Mouse (Mus musculus): ENCODE results near the gene Mfsd4b3. TPM values are rescaled to one million over a fixed set of nuclear protein-coding genes. Genes with fewer than 3 reads are reported as not detected.
"Not testable (repeated sequence)": the region's sequence is repeated elsewhere in the genome, so short reads cannot be mapped to it uniquely, and the experiment has no call there.

Gene Mfsd4b3
- total RNA-seq (2021): 1 to 10 TPM; 5.3 to 6.7 TPM

DNA sequence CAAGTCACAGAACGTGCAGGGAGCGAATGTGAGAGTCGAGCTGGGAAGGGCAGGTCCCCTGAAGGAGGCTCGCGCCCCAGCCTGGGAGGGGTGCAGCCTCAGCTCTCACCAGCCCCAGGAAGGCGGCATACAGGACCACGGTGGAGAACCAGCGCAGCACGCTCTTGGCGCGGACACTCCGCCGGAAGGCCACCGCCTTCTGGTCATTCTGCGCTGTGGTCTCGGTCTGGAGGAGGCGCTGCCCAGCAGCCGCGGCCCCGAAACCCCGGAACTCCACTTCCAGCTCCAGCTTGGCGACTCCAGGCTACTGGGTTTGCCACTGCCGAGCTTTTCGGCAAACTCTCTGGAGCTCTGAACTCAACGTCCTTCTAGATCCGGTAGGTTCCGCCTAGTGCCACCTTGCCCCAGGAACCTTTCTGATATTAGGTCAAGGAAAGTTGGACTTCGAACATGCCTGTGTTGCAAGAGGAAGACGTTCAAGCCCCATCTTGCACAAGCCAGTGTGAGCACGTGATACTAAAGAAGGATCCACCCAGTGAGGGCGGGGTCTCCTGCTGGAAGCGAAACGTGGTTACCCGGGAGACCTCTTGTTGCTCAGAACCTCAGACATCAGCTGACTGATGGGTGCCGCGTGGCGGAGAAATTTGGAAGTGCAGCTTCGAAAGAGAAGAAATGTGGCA is at the start of gene Mfsd4b3:
TSS of gene Mfsd4b3 (minus strand) at position 393 of the 680 bp plus-strand sequence.
- peak; percentile 90 to 93 for DNase-seq
- intact Hi-C loops (cut with DNase I): loop anchor here (2.0 to 5.0 kb wide), 4 partner anchors 61 to 789 kb away; partner anchors contain the start of gene Mfsd4b4

DNA sequence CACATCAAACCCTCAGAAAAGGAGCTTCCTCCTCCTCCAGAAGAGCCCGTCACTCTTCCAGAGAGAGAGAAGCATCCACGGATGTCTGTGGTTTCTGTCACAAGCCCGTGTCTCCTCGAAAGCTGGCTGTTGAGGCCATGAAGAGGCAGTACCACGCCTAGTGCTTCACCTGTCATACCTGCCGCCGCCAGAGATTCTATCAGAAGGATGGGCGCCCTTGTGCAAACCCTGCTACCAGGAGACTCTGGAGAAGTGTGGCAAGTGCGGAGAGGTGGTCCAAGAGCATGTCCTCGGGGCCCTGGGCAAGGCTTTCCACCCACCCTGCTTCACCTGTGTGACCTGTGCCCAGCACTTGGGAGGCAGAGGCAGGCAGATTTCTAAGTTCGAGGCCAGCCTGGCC is 49.6 kb upstream of the Mfsd4b3 start:
- intact Hi-C loops (cut with DNase I): no loop called here
- no peak for DNase-seq

DNA sequence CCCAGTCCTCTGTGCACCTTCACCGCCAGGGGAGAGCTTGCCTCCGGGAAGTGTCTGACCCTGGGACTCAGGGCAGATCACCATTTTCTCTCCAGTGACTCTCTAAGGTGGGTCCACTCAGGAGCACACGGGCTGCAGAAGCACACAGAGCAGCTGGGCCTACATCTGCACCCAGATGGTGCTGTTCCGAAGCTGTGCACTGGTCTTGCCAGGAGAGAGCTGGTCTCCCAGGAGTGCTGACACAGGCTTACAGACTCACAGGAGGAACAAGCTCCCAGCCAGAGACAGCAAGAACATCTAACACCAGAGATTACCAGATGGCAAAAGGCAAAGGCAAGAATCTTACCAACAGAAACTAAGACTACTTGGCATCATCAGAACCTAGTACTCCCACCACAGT is 48.9 kb upstream of the Mfsd4b3 start:
- intact Hi-C loops (cut with DNase I); DNase-seq: not testable (repeated sequence)

DNA sequence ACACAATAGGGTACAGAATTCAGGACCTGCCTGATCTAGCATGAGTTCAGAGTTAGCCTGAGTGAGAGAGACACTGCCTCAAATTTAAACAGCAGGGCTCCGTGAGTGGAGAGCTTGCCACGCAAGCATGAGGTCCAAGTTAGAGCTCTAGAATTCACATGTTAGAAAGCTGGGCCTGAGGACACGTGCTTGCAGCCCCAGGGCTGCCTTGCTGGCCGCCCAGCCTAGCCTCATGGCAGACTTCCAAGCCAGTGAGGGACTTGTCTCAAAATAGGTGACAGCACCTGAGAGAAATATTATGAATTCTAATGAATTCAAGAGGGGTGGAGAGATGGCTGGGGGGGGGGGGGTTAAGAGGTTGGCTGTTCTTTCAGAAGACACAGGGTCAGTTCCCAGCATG is 48.0 kb upstream of the Mfsd4b3 start:
- DNase-seq: no peak
- intact Hi-C loops (cut with DNase I): no loop called here

DNA sequence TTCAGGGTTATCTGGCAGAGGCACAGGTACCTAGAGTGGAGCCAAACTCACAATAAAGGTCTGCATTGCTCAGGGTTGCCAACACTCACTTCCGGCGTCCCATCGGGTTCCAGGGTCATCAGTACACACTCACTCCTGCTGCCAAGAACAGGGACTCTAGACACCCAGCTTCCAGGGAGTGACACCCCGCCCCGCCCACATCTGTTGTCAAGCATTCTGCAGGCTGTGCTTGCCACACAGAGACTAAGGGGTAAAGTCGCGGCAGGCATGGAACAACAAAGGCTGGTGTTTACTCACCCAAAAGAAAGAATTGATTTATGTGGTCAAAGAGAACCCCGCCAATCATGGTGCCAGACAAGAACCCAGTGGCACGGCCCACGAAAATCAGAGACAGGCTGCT is 47.0 kb upstream of the Mfsd4b3 start:
- intact Hi-C loops (cut with DNase I): no loop called here

DNA sequence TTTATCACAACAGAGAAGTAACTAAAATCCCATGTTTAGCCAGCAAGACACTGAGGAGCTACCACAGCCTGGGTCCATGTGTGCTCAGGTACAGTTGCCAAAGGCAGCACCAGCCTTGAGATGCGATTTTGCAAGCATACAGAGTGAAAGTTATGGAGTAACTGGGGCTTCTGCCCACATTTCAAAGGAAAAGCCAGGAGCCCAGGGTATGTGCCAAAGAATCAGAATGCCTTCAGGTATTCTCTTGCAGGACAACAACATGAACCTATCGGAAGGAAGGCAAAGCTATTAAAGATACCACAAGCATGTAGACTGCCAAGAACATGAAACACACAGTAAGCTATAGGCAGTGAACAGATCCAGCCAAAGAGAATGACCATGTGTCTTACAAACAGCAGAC is 40.8 kb upstream of the Mfsd4b3 start:
- intact Hi-C loops (cut with DNase I): no loop called here
- DNase-seq: no peak

More for the DNA sequence above, 47.0 kb upstream of the Mfsd4b3 start:
- DNase-seq: no peak

DNA sequence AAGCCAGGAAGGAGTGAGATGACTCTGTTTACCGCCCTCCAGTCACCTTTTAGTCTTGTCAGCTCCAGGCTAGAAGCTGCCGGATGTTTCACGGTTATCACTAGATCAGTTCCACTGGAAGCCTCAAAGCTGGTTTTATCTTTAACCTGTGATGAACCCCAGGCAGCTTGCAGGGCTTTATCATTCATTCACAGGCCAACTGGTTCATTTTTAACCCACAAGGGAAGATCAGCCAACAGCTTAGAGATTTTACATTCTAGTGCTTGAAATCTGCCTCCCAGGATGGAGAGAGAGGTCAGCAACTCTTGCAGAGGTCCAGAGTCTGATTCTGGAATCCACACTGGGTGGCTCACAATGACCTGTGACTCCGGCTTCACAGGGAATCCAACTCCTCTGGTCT is 31.2 kb upstream of the Mfsd4b3 start:
- DNase-seq: no peak
- intact Hi-C loops (cut with DNase I): no loop called here

DNA sequence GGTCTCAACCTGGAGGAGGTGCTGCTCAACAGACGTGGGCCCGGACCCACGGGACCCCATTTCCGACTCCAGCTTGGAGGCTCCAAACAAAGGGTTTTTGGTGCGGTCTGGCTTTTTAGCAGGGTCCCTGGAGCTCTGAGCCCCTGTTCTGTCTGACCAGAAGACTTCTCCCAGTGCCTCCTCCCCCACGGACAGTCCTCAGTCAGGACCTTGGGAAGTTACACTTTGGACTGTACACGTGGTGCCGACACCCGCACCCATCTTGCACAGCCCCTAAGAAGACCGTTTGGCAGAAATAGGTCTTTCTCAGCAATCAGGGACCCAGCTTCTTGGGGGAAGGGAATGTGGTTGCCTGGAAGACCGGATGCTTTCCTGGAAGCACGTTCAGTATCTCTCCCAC is 26.5 kb upstream of the Mfsd4b3 start, which contains the start of gene Mfsd4b5:
TSS of gene Mfsd4b5 (minus strand) at position 181 of the 400 bp plus-strand sequence.
- intact Hi-C loops (cut with DNase I): no loop called here
- no peak for DNase-seq

DNA sequence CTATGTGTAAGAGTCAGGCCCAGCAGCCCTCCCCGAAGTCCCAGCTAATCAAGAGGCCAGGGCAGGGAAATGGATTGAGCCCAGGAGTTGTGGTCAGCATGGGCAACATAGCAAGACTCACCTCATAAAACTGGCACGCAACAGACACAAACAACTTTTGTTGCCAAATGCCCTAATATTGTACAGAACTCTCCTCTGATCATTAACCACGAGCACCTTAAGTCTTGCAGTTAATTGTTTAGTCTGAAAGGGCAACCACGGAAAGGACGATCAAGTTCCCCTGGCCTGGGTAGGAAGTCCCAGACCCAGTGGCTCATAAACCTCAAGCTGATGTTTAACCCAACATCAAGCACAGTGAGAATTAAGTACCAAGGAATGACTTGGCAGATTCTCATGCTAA is 22.7 kb upstream of the Mfsd4b3 start:
- intact Hi-C loops (cut with DNase I): no loop called here
- DNase-seq: no peak

DNA sequence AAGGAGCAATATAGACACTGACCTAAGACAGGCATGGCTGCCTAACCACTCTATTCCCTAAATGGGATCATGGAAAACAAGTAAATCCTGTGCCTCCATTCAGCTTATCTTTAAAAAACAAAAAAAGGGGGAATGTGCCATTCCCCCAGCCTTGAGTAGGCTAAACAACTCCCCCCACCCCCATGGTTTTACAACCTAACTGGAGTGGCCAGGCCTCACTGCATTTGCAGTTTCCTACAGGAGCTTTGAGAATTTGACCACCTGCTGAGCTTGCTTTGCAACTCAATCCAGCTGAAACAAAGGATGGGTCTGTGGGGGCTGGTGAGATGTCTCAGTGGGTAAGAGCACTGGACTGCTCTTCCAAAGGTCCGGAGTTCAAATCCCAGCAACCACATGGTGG is 18.3 kb upstream of the Mfsd4b3 start:
- intact Hi-C loops (cut with DNase I): no loop called here
- DNase-seq: no peak

DNA sequence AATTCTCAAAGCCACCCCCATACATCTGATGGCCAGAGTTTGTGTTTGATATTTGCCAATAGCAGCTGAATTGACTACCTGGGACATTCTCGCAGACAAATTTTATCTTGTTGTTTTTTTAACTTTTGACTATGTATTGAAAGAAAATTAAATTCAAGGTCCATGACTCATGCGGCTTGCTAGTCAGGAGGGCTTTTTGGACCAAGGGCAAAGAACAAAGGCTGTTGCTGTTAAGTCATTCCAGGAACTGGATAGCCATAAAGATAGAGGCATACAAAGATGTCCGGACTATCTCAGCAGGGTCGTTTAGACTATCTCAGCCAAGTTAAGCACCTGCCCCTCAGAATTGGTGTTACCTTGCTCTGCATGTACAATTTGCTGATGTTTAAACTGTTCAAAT is 17.4 kb upstream of the Mfsd4b3 start:
- intact Hi-C loops (cut with DNase I): no loop called here
- no peak for DNase-seq

DNA sequence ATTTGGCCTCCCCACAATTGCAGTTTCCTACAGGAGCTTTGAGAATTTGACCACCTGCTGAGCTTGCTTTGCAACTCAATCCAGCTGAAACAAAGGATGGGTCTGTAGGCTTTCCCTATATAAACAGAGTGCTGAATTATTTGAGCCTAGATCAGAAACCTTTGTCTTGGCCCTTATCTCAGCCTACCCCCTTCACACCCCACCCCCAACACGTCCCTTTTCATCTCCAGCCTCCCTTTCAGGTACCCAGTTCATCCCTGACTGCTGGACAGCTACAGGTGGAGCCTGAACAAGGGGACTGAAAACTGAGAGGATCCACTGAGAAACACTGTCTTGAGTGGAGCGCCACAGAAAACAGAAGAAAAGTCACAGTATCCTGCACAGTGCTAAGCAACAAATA is 15.8 kb upstream of the Mfsd4b3 start:
- no peak for DNase-seq
- intact Hi-C loops (cut with DNase I): no loop called here

DNA sequence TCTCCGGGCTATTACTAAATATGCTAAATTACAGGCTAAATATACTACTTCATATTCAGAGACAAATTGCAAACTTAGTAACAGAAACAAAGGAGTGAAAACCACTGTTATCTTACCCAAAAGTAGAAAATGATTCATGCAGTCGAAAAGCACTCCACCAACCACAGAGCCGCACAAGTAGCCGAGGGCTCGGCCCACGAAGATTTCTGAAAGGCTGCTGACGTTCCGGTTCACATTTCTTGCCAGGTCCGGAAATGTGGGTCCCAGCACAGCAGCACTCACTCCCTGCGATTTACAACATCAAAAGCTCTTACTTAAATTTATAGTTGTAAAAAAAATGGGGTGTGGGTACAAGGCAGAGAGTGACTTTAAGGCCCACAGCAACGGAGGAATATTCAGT is 15.0 kb upstream of the Mfsd4b3 start:
- no peak for DNase-seq
- intact Hi-C loops (cut with DNase I): no loop called here

DNA sequence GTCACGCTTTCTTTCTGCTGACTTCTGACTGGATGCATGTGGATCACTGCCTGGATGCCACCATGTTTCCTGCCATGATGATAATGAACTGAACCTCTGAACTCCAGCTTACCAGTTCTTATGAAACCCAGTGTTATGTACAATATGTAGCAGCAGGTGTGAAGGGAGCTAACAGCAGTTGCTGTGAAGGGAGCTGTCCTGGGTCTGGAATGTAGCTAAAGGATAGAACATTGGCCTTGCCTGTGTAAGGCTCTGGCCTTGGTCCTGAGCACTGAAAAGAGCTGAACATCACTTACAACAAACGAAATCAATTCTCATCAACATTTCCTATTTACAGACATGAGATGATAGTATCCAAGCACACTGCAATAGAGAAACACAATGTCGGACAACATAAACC is 7.6 kb upstream of the Mfsd4b3 start:
- no peak for DNase-seq
- intact Hi-C loops (cut with DNase I): no loop called here

DNA sequence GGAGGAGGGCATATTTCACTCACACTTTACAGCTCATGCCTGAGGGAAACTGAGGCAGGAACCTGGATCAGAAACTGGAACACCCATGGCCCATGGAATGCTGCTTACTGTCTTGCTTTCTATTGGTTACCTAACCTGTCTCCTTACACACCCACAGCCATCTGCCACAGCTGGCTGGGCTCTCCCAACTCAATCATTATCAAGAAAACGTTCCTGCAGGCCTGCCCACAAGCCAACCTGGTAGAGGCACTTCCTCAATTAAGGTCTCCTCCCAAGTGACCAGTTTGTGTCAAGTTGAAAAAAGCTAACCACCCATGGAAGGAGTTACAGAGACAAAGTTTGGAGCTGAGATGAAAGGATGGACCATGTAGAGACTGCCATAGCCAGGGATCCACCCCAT is 2.0 kb upstream of the Mfsd4b3 start:
- intact Hi-C loops (cut with DNase I): loop anchor here (2.0 kb wide), 1 partner anchor 63 kb away; the partner anchor contains the start of gene Mfsd4b4
- DNase-seq: no peak

DNA sequence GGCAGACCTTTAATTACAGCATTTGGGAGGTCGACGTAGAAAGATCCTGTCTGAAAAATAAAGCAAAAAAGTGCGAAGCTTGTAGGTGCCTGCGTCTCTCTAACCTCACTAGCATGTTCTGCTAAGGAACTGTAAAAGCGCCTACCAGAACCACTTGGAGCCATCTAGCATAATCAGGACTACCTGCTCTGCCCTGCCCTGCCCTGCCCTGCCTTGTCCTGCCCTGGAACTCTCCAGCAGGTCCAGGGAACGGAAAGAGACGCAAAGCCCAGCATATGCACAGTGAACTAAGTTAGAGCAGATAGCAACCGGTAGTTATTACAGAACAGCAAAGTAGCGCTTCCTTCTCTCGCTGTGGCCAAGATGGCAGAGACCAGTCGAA is 479 bp upstream of the Mfsd4b3 start:
- intact Hi-C loops (cut with DNase I): loop anchor here (2.0 kb wide), 1 partner anchor 62 kb away; the partner anchor contains the start of gene Mfsd4b4
- DNase-seq: no peak

DNA sequence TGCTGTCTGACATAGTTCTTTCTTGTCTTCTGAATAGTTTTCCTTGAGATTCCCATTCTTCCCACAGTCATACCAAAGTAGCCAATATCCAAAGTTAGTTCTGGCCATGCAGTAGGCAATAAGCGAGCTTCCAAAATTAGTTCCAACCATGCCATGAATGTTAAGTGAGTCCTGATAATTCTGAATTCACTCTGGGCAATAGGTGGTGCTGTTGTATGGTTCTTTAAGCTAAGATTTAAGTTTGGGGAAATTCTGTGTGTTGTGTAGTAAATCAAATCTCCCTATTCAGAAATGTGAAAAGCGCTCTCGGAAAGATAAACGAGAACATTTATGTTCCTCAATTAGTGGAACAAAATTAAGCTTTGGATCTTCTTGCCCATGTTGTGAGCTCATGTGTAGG is 1.7 kb downstream of the Mfsd4b3 start:
- no peak for DNase-seq
- intact Hi-C loops (cut with DNase I): loop anchor here (2.0 to 5.0 kb wide), 3 partner anchors 84 to 787 kb away; no protein-coding TSS in a partner anchor

DNA sequence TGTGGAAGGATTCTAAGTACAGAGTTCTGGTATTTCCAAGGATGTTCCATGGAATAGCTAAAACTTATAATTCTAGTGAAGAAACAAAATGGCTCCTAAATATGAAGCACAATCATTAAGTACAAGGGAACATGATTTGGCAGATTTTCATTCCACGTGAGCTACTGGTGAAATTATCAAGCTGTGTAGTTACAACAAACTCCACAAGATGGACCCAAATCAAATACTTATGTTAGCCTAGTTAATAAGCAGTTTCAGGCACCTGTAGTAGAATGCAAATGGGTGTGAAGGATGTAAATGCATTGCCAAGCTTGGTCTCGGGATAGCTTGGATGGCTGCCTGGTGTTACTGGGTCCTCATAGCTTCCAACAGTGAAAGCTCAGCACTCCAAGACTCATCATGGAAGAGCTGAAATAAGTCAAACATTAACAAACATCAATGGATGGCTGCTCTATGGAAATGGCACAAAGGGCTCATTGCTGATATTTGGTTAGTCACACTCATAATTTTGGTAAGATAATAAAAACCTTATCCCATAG is 3.5 kb downstream of the Mfsd4b3 start:
- intact Hi-C loops (cut with DNase I): loop anchor here (5.0 kb wide), 2 partner anchors 86 to 256 kb away; no protein-coding TSS in a partner anchor

DNA sequence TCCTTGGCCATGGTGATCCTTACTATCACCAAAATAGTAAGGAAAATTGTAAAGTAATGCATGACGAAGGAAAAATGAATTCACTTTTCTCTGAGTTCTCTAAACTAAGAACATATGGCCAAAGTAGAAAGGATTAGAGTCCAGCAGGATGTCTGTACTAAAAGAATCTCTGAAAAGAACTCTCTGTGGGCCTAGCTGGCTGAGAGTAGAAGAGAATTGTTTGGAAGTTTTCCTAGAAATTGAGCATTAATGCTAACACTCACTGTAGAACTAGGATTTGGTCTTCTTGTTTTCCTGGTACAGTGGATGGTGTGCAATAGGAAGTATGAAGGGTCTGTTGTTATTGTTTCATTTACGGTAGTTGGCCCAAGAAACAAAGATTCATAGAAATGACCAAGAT is 4.8 kb downstream of the Mfsd4b3 start:
- no peak for DNase-seq
- intact Hi-C loops (cut with DNase I): loop anchor here (5.0 kb wide), 2 partner anchors 87 to 257 kb away; no protein-coding TSS in a partner anchor

More for the DNA sequence above, 3.5 kb downstream of the Mfsd4b3 start:
- no peak for DNase-seq

DNA sequence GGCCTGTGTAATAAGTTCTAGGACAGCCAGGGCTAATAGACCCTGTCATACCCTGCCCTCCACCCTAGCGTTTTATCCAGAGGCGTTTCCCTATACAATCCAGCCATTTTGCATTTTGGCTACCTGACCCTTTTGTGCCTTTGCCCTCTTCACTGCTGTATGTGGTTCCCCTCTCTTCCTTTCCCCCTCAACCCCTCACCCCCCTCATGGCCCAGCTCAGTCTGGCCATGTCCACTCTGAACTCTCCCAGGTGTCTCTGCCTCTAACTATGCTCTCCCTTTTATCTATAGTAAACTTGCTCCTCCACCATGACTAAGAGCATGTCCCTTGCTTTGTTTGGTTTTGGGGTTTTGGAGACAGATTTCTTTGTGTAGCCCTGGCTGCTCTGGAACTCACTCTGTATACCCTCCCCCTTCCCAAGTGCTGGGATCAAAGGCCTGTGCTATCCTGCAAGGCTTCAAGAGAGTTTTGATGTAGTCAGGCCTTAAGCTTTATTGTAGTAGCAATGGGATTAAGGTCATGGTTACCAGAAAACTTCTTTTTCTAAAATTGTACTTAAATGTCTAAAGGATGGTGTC is 10.5 kb downstream of the Mfsd4b3 start:
- intact Hi-C loops (cut with DNase I): no loop called here
- DNase-seq: no peak

DNA sequence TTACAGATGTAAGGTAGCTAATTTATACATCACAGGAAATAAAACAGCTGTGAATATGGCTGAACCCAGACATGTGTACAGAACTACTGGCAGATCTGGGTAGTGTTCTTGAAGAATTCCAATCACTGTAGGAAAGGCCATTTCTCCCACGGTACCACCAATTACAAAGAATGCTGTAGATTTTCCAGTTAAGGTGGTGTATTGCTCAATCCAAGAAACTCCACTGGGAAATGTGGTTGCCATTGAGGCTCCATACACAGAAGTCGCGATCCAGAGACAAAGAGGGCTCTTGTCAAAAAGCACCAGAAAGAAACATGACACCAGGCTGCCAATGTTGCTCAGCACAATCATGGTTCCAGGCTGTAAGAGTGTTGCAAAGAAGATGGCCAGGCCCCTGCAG is 12.8 kb downstream of the Mfsd4b3 start:
- DNase-seq; intact Hi-C loops (cut with DNase I): not testable (repeated sequence)

DNA sequence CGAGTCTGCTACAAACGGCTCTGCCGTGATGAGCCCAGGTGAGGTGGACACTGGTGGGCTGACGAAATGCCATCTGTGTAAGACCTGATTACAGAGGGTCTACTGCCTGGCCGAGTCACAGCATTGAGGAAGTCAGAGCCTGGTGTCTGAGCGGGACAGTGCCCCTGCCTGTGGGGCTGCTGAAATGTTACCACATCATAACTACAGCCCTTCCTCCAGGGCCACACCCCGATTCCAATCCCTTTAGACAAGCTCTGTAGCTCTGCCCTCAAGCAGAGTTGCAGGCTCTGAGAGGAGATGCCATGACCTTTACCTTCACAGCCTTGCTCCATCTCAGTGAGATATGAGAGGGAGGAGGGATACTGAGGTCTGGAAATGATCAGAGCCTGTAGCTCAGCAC is 23.4 kb downstream of the Mfsd4b3 start:
- intact Hi-C loops (cut with DNase I): no loop called here
- no peak for DNase-seq
